Mouse (Mus musculus) cerebellum, adult 11-12 months (tissue): ENCODE results near the gene Olfr629.
"Not testable (repeated sequence)": the region's sequence is repeated elsewhere in the genome, so short reads cannot be mapped to it uniquely, and the experiment has no call there.

Experiments used
- DNase-seq: peaks from one replicate; pipeline ENCODE4 v3.0.0; 2022

Gene Olfr629

GRCm38 (mm10) chr7:103744843-103745242 is at the start of gene Olfr629:
Gene Olfr629, minus strand, starts transcription at chr7:103744943.
- DNase-seq, result no peak

- no peak for DNase-seq
Measured at GRCm38 (mm10) chr7:103792669-103793388, 48.1 kb upstream of the Olfr629 start.

- no peak for DNase-seq
Measured at GRCm38 (mm10) chr7:103791721-103792120, 47.0 kb upstream of the Olfr629 start, which contains the start of gene Olfr67. Gene Olfr67, minus strand, starts transcription at chr7:103791821.

GRCm38 (mm10) chr7:103779598-103779997 is 34.9 kb upstream of the Olfr629 start, which contains the start of gene Olfr68:
Gene Olfr68, minus strand, starts transcription at chr7:103779698.
- DNase-seq, result no peak

DNA sequence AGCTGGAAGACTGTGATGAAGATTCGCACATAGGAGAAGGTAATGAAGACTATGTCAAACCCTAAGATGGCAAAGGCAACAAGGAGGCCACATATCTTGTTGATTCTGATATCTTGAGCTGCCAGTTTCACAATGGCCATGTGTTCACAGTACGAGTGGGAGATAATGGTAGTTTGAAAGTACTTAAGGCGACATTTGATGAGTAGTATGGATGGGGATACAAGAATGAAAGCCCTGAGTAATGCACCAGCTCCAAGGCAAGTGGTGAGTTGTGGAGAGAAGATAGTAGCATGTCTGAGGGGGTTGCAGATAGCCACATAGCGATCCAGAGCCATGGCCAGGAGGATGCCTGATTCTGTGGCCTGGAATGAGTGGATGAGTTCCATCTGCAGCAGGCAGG is 32.9 kb upstream of the Olfr629 start:
- DNase-seq, result not testable (repeated sequence)

DNA sequence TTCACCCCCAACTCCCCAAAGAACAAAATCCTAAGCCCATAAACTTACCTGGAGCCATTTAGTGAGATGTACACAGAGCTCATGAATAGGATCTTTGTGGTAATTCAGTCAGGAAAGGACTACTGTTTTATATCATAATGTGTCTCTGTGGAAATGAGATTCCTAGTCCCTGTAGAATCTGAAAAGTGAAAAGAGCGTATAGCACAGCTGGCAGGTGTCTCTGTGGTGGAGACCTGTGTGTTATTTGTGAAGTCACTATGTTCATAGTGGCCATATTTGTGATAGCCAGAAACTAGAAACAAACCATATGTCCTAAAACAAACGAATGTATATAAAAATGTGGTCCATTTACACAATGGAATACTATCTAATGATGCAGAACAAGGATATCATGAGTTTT is 26.8 kb upstream of the Olfr629 start, which contains the start of gene Olfr69:
TSS of gene Olfr69 (minus strand) at position 101 of the 400 bp plus-strand sequence.
- no peak for DNase-seq

DNA sequence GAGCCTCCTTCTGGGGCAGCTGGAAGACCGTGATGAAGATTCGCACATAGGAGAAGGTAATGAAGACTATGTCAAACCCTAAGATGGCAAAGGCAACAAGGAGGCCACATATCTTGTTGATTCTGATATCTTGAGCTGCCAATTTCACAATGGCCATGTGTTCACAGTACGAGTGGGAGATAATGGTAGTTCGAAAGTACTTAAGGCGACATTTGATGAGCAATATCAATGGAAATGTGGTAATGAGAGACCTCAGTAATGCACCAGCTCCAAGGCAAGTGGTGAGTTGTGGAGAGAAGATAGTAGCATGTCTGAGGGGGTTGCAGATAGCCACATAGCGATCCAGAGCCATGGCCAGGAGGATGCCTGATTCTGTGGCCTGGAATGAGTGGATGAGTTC is 22.9 kb upstream of the Olfr629 start:
- DNase-seq, result not testable (repeated sequence)

GRCm38 (mm10) chr7:103762212-103762611 is 17.5 kb upstream of the Olfr629 start:
- DNase-seq, result not testable (repeated sequence)

- DNase-seq, result no peak
Measured at GRCm38 (mm10) chr7:103757233-103757632, 12.5 kb upstream of the Olfr629 start, which contains the start of gene Olfr630. Gene Olfr630, minus strand, starts transcription at chr7:103757333.

- DNase-seq, result no peak
Measured at GRCm38 (mm10) chr7:103730074-103730473, 14.7 kb downstream of the Olfr629 start, which contains the start of gene Olfr628. Gene Olfr628, plus strand, starts transcription at chr7:103730374.

DNA sequence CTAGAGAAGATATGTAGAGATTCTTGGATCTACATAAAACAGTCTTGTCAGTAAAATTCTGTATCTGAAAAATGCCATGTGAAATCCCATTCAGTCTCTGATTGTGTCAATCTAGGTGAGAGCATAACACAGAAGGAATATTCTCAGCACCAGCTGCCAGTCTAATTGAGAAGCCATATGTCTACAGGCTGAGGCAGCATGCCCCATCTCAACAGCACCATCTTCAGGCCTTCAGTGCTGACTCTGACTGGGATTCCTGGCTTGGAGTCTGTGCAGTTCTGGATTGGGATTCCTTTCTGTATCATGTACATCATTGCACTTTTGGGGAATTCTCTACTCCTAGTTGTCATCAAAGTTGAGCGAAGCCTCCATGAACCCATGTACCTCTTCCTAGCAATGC is 28.3 kb downstream of the Olfr629 start:
- not testable (repeated sequence) for DNase-seq

DNA sequence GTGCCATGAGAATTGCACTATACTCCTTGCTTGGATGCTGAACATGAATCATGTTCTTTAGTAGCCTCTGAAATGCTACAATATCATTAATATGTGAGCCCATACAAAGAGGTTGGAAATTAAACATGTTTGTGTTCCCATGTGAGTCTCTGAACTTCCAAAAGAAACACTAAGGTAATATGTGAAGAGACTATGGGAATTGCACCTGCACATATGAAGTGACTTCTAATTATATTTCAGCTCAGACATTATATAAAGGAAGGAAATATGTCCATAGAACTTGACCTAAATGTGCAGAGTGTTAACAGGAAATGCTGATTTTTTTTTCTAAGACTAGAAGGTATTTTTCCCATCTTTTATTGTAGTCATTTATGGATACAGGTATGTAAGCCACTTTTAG is 30.4 kb downstream of the Olfr629 start, which contains the start of gene Olfr243:
TSS of gene Olfr243 (plus strand) at position 301 of the 400 bp plus-strand sequence.
- no peak for DNase-seq

- no peak for DNase-seq
Measured at GRCm38 (mm10) chr7:103712024-103712423, 32.7 kb downstream of the Olfr629 start.

DNA sequence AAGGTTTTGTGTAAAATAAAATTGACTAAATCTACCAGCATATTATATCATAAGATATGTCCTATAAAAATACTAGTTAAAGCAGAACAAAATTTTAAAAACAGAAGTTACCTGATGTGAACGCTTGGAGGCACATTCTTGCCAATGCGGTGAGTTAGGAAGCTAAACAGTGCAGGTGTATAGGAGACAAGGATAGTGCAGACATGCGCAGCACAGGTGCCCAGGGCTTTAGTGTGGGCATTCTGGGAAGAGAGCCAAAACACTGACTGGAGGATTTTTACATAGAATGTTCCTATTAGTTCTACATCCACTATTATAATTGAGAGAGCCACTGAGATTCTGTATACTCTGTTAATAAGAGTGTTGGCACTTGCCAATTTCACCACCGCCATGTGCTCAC is 45.3 kb downstream of the Olfr629 start:
- no peak for DNase-seq
